ENCODE assay signal across 9 mouse cellular contexts in genomic region chr15:81264392-81265095, GRCm38 (mm10). TPM values are rescaled to one million over a fixed set of nuclear protein-coding genes. Genes with fewer than 3 reads are reported as not detected.
A peak's percentile ranks its signal among the peaks of the same experiment; 100 is the strongest.
DNase-seq lines count a peak whose midpoint lies in the region; ATAC-seq and TF ChIP-seq lines count a peak whose summit lies in the region.
"Had no signal": no experiment of that assay in that cellular context is flagged by ENCODE, and none has a peak within 500 bp of the region (broad histone marks: within the 10 kb centered on the region; RNA-seq: fewer than 3 reads in every experiment).

No protein-coding gene starts in this region.

- 54% methylated on average over 16 of the region's 16 CpGs for WGBS in intestine, postnatal 0 days
- WGBS in intestine, embryonic 16.5 days: 47% methylated on average over 16 of the region's 16 CpGs

- H3K27me3 ChIP-seq in intestine, postnatal 0 days (replicated peaks; ENCODE audit: control insufficient read depth, insufficient read depth, low read length): no peaks in the 10 kb centered on the region
- H3K27me3 ChIP-seq in intestine, embryonic 16.5 days (replicated peaks; ENCODE audit: control insufficient read depth, insufficient read depth, low read length): no peaks in the 10 kb centered on the region

- 0 out of 2 replicates have a peak, but pooled peaks have one; percentile 10 for TF ChIP-seq CTCF in intestine, postnatal 0 days (IDR thresholded peaks at IDR 0.05; ENCODE audit: low read depth)

- H3K27ac ChIP-seq in intestine, postnatal 0 days (ENCODE audit: low read depth, low read length): no peak overlapping the region
- no peak overlapping the region for H3K27ac ChIP-seq in intestine, embryonic 16.5 days (ENCODE audit: low read length)

- H3K36me3 ChIP-seq in intestine, postnatal 0 days (ENCODE audit: control insufficient read depth, insufficient read depth): no peaks in the 10 kb centered on the region
- no peaks in the 10 kb centered on the region for H3K36me3 ChIP-seq in intestine, embryonic 16.5 days (ENCODE audit: control insufficient read depth, insufficient read depth, low read length)
- H3K36me3 ChIP-seq: G1E had no signal

- H3K4me1 ChIP-seq in intestine, postnatal 0 days (replicated peaks; ENCODE audit: control insufficient read depth, insufficient read depth, low read length): no peaks in the 10 kb centered on the region
- peaks cover 5% of the 10 kb centered on the region; the same call in 1 of the 2 replicates for H3K4me1 ChIP-seq in intestine, embryonic 16.5 days (ENCODE audit: control insufficient read depth, insufficient read depth, low read length)

- DNase-seq in adrenal gland, adult 2 months: peak; percentile 83
- peak; percentile 40 to 76 for DNase-seq in gastrocnemius, postnatal 4 days (ENCODE audit: low spot score in 2 of 2)
- peak; percentile 34 to 68 for DNase-seq in left cerebral cortex, adult 8-10 months (ENCODE audit: low spot score in 2 of 2)
- DNase-seq in right cerebral cortex, postnatal 14 days: peak; percentile 39
- no peak for DNase-seq in spleen, postnatal 4 days (ENCODE audit: low spot score in 2 of 2)
- no peak for DNase-seq in spleen, adult 18-20 months

- no peak for ATAC-seq in intestine, postnatal 0 days
- no peak for ATAC-seq in intestine, embryonic 16.5 days

- H3K9ac ChIP-seq in intestine, postnatal 0 days (ENCODE audit: low read depth, low read length): no peak overlapping the region
- H3K9ac ChIP-seq in intestine, embryonic 16.5 days (ENCODE audit: low read depth, low read length): no peak overlapping the region

- no peak overlapping the region for H3K4me3 ChIP-seq in intestine, postnatal 0 days (ENCODE audit: low read depth, low read length)
- H3K4me3 ChIP-seq in intestine, embryonic 16.5 days (ENCODE audit: low read length): no peak overlapping the region

- no peaks in the 10 kb centered on the region for H3K9me3 ChIP-seq in intestine, postnatal 0 days (ENCODE audit: control insufficient read depth)
- no peaks in the 10 kb centered on the region for H3K9me3 ChIP-seq in intestine, embryonic 16.5 days (ENCODE audit: control insufficient read depth, low read length)
- H3K9me3 ChIP-seq: G1E had no signal

- H3K4me2 ChIP-seq in intestine, postnatal 0 days (replicated peaks; ENCODE audit: low read depth): no peak overlapping the region
- H3K4me2 ChIP-seq in intestine, embryonic 16.5 days (ENCODE audit: low read depth, low read length): no peak overlapping the region

RNA-seq across cellular contexts. Expression of gene Mchr1, which starts 29.2 kb away (rescaled TPM):
- polyA plus RNA-seq in intestine, postnatal 0 days (2015; fragmentation: Nextera tagmentation; extraction: Ambion mirVana): 1.5 and 2.1 TPM in 2 replicates
- 0.97 and 1.2 TPM in 2 replicates for polyA plus RNA-seq in intestine, embryonic 16.5 days (2015; fragmentation: Nextera tagmentation; extraction: Ambion mirVana)
- total RNA-seq in adrenal gland, adult 2 months (2021): under 1 TPM; 0.17 to 0.55 TPM
- polyA plus RNA-seq in adrenal gland, adult 2 months (2012; rRNA removed): 0.45 and 0.86 TPM in 2 replicates
- total RNA-seq in gastrocnemius, postnatal 4 days (2021): 1 to 10 TPM; 2.7 to 3.9 TPM
- 10 to 100 TPM; 23.9 to 29.4 (median 27.6) TPM for total RNA-seq in left cerebral cortex, adult 8-10 months (2022)
- polyA plus RNA-seq: G1E had no signal

Comparison
In these comparisons a context has a peak if more than half of its experiments do, and no peak if none do; other contexts are left out.
1. DNase-seq: peak in adrenal gland, adult 2 months (single experiment), gastrocnemius, postnatal 4 days (2 of 2), left cerebral cortex, adult 8-10 months (2 of 2) and right cerebral cortex, postnatal 14 days (single experiment); none in spleen, postnatal 4 days (0 of 2) and spleen, adult 18-20 months (0 of 2).
2. RNA of gene Mchr1, which starts 29.2 kb away (total RNA-seq): 23.9 to 29.4 TPM in left cerebral cortex, adult 8-10 months; 2.7 to 3.9 TPM in gastrocnemius, postnatal 4 days and 0.17 to 0.55 TPM in adrenal gland, adult 2 months; every median in the first group is over 4 times any median in the second.